Mouse (Mus musculus) gastrocnemius, adult 18-20 months (tissue): ENCODE measurements around the gene Rpl23a. TPM values are rescaled to one million over a fixed set of nuclear protein-coding genes. Genes with fewer than 3 reads are reported as not detected.
"Not testable (repeated sequence)": the region's sequence is repeated elsewhere in the genome, so short reads cannot be mapped to it uniquely, and the experiment has no call there.

Experiments used
- DNase-seq: peaks from one replicate; pipeline ENCODE4 v3.0.0; 2021; ENCODE audit warnings: low spot score
- microRNA-seq: library from miRNA; unstranded; fragments of <30 nt; microRNA quantifications from one replicate; pipeline ENCODE4 v1.2.0, GENCODE M21; 2021
- total RNA-seq, 2 experiments: library from RNA; stranded (reverse); gene quantifications; 2 replicates each; pipeline ENCODE4 v1.2.3; 2021

The Rpl23a gene
- total RNA-seq, 2 experiments from 2014 or later = 845 to 889 TPM

GRCm38 (mm10) chr11:78152299-78153231 lies 30.8 kb downstream of the Rpl23a start:
- DNase-seq = peak; percentile 45

GRCm38 (mm10) chr11:78151161-78151560 lies 32.2 kb downstream of the Rpl23a start:
- no peak for DNase-seq

- DNase-seq = no peak
These were observed 36.5 kb downstream of the Rpl23a start for GRCm38 (mm10) chr11:78146707-78147543.

- no peak for DNase-seq
These were observed 37.2 kb downstream of the Rpl23a start for GRCm38 (mm10) chr11:78146168-78146567.

GRCm38 (mm10) chr11:78143520-78143919 lies 39.9 kb downstream of the Rpl23a start:
- no peak for DNase-seq

- DNase-seq = no peak
These were observed 42.7 kb downstream of the Rpl23a start for GRCm38 (mm10) chr11:78140665-78141064.

GRCm38 (mm10) chr11:78138023-78138422 lies 45.4 kb downstream of the Rpl23a start:
- no peak for DNase-seq

- no peak for DNase-seq
These were observed 45.8 kb downstream of the Rpl23a start for GRCm38 (mm10) chr11:78137584-78137983.

- no peak for DNase-seq
These were observed 47.3 kb downstream of the Rpl23a start for GRCm38 (mm10) chr11:78136132-78136531.

GRCm38 (mm10) chr11:78135314-78135713 lies 48.1 kb downstream of the Rpl23a start:
- not testable (repeated sequence) for DNase-seq

- no peak for DNase-seq
These were observed 49.0 kb downstream of the Rpl23a start for GRCm38 (mm10) chr11:78134344-78134743.

- no peak for DNase-seq
These were observed 49.5 kb downstream of the Rpl23a start for GRCm38 (mm10) chr11:78133915-78134314.

Small RNAs within 50 kb of the gene (microRNA-seq; reads per million reads assigned to microRNA genes)
- gene Mir7653 = not detected

Other genes with a start within 250 kb of the Rpl23a start
- 10 to 100 TPM; 13.9 to 14.3 TPM for gene Phf12, start 200.8 kb downstream of the Rpl23a start, total RNA-seq
- gene Dhrs13, start 151.3 kb downstream of the Rpl23a start, total RNA-seq = under 1 TPM; 0.80 to 0.97 TPM
- gene Flot2, start 145.7 kb downstream of the Rpl23a start, total RNA-seq = 10 to 100 TPM; 45.6 to 49.1 TPM
- gene Eral1, start 103.2 kb downstream of the Rpl23a start, total RNA-seq = 10 to 100 TPM; 20.1 to 22.7 TPM
- gene Fam222b, start 88.9 kb downstream of the Rpl23a start, total RNA-seq = 1 to 10 TPM; 8.2 to 9.4 TPM
- 1 to 10 TPM; 2.0 to 2.2 TPM for gene Traf4, start 18.0 kb downstream of the Rpl23a start, total RNA-seq
- gene Nek8, start 6.9 kb downstream of the Rpl23a start, total RNA-seq = under 1 TPM; 0.37 to 0.50 TPM
- 1 to 10 TPM; 1.5 to 2.2 TPM for gene Tlcd1, start 6.9 kb downstream of the Rpl23a start, total RNA-seq
- 1 to 10 TPM; 2.5 to 3.5 TPM for gene Rab34, start 4.8 kb upstream of the Rpl23a start, total RNA-seq
- gene Proca1, start 9.8 kb upstream of the Rpl23a start, total RNA-seq = under 1 TPM; 0.47 to 0.57 TPM
- 10 to 100 TPM; 40.8 to 44.7 TPM for gene Sdf2, start 62.2 kb upstream of the Rpl23a start, total RNA-seq
- gene Supt6, start 62.4 kb upstream of the Rpl23a start, total RNA-seq = 10 to 100 TPM; 27.8 to 32.3 TPM
- gene 2610507B11Rik, start 78.2 kb upstream of the Rpl23a start, total RNA-seq = 100 to 1,000 TPM; 200 to 204 TPM
- gene BC030499, start 107.3 kb upstream of the Rpl23a start, total RNA-seq = under 1 TPM; 0.38 to 0.46 TPM
- 1 to 10 TPM; 2.3 to 2.5 TPM for gene Spag5, start 117.9 kb upstream of the Rpl23a start, total RNA-seq
- gene Aldoc, start 139.4 kb upstream of the Rpl23a start, total RNA-seq = 1 to 10 TPM; 2.1 to 2.6 TPM
- gene Pigs, start 144.8 kb upstream of the Rpl23a start, total RNA-seq = 10 to 100 TPM; 18.2 to 19.2 TPM
- gene Unc119, start 159.9 kb upstream of the Rpl23a start, total RNA-seq = 1 to 10 TPM; 8.3 TPM
- not detected for gene Foxn1, start 203.0 kb upstream of the Rpl23a start, total RNA-seq
- not detected for gene Slc13a2, start 238.6 kb upstream of the Rpl23a start, total RNA-seq